Mouse (Mus musculus): ENCODE measurements around the gene Stk25.

DNA sequence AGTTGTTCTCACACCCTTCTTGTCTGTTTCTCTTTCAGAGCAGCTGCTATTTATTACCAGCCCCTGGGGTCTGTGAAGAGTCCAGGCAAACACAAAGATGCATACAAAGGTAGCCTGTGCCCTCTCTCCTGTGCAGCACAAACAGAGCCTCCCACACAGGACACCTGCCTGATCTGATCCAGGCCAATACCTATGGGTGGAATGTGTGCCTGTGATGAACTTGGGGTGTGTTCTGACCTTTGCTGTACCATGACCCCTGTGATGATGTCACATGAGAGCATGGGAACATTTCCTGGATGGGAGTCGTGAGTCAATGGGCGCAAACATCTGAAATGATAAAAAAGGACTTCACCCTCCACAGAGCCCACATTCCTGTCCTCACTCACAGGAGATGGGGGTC, 3.7 kb downstream of the Stk25 start:
- TF ChIP-seq CTCF (IDR thresholded peaks at IDR 0.05; ENCODE audit: low read depth), result no peak
- no peak for TF ChIP-seq EP300 (IDR thresholded peaks at IDR 0.05; ENCODE audit: low read depth)

Measured in liver, embryonic 14.5 days (tissue).